Mouse (Mus musculus): ENCODE measurements around the gene Tnfrsf9. TPM values are rescaled to one million over a fixed set of nuclear protein-coding genes. Genes with fewer than 3 reads are reported as not detected.
A peak's percentile ranks its signal among the peaks of the same experiment; 100 is the strongest.
"Not testable (repeated sequence)": the region's sequence is repeated elsewhere in the genome, so short reads cannot be mapped to it uniquely, and the experiment has no call there.

The Tnfrsf9 gene
- total RNA-seq, 4 experiments from 2014 or later: 0.52 to 1.0 (median 0.85) TPM

DNA sequence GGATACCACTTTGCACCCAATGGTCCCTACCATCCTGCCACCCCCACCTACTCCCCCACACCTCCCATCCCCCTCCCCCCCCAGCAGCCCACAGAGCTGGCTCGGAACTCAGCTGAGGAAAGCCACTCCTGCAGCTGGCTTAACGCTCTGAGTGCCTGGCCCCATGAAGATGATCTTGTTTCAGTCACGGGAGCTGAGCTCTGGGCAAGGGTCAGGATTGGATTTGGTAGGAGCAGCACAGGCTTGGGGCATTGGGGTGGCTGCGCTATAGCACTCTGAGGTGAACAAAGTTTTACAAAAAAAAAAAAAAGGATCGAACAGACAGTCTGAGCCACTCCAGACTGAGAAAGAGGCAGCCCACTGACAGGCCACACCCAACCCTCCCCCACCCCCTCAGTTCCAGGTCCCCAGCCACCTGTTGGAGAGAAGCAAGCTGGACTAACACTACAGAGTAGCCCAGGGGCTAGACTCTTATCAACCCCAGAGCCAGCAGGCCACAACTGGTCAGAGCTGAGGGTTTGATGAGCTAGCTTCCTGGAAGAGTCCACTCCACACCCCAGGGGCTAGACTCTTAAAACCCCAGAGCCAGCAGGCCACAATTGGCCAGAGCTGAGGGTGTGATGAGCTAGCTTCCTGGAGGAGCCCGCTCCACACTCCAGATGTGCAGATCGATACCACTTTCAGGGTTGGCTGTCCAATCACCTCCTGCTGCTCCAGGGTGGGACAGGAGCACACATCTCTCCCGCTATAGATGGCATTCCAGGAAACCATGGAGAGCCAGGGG lies 19.5 kb upstream of the Tnfrsf9 start:
- DNase-seq (ENCODE audit: low spot score in 2 of 2): no peak

DNA sequence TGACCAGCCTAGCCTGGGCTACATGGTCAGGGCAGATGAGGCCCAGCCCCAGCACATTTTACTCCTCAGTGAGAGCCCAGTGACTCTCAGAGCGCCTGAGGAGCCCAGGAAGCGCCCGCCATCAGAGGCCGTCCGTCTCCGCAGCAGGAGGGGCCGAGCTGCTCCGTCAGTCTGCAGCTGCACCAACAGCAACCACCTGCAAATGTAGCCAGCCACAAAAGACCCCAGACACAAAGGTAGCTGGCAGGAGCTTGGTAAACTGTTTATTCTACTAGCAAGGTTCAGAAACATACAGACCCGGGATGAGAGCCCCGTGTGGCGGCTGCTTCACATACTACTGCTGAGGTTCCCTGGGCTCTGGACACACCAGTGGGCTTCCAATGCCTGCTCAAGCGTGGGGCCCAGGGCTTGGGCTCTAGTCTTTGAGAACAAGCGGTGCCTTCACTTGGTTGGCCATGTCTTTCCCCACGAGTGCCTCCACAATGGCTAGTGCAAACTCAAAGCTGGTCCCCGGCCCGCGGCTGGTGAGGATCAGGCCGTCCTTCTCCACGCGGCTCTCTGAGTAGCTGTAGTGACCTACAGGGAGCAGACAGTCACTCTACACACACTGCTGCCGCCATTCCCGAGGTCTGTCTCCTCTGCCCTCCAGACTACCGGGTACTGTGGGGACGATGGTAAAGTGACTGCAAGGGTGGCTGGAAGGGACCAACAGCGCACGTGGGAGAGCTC lies 17.3 kb upstream of the Tnfrsf9 start:
- DNase-seq (ENCODE audit: low spot score in 2 of 2): no peak

DNA sequence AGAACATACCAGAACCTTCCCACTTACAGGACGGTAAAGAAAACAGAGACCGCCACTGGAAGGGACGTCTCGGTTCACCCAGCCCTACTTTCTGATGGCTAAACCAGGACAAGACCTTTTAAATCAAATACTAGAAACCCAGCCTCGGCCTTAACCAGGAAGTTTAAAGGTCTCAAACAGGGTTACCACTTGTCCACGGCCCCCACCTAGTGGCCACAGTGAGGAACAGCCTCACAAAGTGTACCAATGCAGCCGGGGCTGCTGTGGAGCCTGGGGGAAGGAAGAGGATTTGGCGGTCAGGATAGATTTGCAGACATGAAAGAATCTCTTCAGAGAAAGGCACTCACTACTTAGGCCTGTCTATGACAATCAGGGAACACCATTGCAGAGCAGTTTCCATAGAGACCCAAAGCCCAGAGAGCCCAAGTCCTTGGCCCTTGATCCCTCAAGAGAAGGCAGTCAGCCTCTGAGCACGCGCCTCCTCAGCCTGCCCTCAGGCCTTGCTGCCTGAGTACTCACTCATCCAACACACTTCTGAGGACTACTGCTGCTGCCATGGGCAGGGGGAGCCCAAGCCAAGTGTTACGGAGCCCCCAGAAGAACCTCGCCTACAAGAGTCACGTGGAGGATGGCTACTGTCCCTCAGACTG lies 15.5 kb upstream of the Tnfrsf9 start:
- DNase-seq (ENCODE audit: low spot score in 2 of 2): peak in 1 of 2 experiments; percentile 55

GRCm38 (mm10) chr4:150900486-150900885 lies 13.9 kb upstream of the Tnfrsf9 start:
- no peak for DNase-seq (ENCODE audit: low spot score in 2 of 2)

GRCm38 (mm10) chr4:150901651-150902050 lies 12.7 kb upstream of the Tnfrsf9 start:
- peak in 1 of 2 experiments; percentile 69 for DNase-seq (ENCODE audit: low spot score in 2 of 2)

DNA sequence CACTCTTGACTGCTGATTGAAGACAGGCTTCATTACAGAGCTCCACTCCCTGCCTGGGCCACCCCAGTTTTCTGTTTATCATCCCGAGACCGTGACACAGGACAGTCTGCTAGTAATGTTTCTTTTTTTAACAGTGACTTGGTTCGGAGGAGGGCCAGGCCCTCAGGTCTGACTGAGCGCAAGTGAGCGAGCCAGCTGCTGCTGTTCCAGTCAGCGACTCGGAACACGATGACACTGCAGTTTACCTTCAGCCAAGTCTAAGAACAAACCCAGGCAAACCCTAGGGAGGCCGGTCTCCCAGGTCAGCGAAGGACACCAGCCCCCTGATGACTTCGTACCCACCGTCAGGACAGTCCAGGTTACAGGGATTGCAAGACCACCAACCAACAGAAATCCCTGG lies 12.3 kb upstream of the Tnfrsf9 start:
- DNase-seq (ENCODE audit: low spot score in 2 of 2): no peak

GRCm38 (mm10) chr4:150903091-150903742 lies 11.1 kb upstream of the Tnfrsf9 start:
- DNase-seq (ENCODE audit: low spot score in 2 of 2): no peak

- DNase-seq (ENCODE audit: low spot score in 2 of 2): no peak
Observed at GRCm38 (mm10) chr4:150907099-150907498, 7.3 kb upstream of the Tnfrsf9 start.

DNA sequence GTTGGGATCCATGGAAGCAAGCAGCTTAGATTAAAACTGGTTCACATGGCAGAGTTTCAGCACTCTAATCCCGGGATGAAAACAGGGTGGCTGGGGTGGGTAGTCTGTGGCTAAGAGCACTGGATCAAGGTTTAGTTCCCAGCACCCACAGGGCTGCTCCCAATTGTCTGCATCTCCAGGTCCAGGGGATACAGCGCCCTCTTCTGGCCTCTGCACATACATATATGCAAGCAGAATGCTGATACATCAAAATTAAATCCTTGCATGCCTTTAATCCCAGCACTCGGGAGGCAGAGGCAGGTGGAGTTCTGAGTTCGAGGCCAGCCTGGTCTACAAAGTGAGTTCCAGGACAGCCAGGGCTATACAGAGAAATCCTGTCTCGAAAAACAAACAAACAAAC lies 5.8 kb upstream of the Tnfrsf9 start:
- not testable (repeated sequence) for DNase-seq (ENCODE audit: low spot score in 2 of 2)

GRCm38 (mm10) chr4:150909451-150910156 lies 4.8 kb upstream of the Tnfrsf9 start:
- peak; percentile 95 to 98 for DNase-seq (ENCODE audit: low spot score in 2 of 2)

DNA sequence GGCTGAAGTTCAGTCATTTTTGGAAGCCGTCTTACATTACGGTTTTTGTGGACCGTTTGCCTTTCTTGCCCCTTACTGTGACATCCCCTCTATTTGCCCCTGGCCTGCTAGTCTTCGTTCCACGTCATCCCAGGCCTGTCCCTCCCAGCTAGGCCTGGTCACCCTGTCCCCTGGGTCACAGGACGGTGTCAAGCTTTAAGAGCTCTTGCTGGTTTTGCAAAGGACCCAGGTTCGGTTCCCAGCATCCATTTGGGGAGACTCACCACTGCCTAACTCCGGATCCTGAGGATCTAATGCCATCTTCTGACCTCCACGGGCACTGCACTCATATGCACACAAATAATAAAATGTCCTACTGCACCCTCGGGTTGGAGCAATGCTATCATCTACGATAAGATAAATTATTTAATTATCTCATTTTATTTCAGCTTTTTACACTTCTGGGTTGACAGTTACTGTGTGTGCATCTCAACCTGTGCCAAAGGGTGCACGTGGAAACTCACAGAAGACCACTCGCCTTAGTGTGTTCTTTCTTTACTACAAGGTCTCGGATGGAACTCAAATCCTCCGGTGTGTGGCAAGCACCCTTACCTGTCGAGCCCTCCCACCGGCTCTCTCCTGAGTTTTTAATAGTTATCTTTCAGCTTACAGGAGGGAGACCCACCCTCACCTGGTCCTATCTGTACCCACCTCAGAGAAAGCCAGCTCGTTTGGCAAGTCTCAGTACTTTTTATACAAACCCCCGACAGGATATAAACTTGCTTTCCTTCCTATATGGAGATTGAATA lies 4.0 kb upstream of the Tnfrsf9 start:
- no peak for DNase-seq (ENCODE audit: low spot score in 2 of 2)

- no peak for DNase-seq (ENCODE audit: low spot score in 2 of 2)
Observed at GRCm38 (mm10) chr4:150913743-150914142, 619 bp upstream of the Tnfrsf9 start.

DNA sequence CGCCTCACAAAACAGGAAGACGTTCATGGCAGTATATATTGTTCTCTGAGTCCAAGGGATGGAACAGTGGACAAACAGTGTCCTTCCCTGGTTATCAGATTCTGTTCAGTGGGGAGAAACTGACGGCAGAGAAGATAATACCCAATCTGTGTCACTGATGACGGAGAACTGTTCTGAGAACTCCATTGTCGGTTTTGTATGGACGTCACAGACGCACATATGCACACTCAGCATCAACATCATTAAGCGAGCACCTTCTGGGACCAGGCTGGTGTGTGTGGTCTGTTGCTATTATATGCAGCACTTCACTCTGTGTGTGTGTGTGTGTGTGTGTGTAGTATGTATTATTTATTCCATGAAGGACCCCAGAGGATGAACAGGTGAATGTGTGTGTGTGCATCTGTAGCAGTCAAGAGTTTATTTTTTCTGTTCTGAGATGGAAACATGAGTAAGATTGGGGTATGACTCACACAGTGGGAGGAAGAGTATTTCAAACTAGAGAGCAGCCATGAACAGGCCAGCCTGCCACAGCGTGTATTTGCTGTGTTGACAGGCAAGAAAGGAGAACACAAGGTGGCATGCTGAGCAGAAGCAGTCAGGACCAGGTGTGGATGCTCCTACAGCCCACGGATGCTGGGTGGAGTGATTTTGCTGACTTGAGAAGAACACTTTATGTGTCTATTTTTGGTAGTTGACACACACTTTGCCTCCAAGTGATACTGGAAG lies 982 bp downstream of the Tnfrsf9 start:
- no peak for DNase-seq (ENCODE audit: low spot score in 2 of 2)

DNA sequence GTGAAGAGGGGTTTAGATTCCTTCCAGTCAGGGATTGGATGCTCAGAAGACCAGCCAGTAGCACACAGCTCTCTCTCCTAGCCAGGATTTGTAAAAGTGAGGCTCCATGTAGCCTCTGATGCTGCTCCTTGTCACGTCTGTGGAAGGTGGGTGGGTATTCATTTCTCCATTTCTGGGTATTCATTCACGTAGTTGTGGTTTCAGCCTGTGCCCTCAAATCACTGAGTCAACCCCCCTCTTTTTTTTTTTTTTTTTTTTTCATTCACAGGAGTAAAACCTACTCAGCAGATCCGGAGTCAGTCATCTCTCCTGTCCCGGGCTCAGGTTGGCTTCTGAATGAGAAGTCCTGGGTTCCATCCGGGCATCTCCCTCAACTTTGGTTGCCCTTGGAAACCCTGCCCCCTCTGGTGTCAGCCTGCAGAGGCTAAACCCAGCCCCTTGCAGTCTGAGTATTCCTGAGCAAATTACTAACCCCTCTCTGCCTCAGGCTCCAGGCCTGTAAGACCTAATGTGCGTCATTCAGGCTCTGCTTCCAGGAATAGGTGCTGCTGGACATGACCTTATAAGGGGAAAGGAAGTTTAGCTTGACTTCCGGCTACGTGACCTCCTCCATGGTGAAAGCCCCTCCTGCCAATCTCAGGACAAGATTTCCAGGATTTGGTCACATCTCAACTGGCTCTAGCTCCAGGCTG lies 3.1 kb downstream of the Tnfrsf9 start:
- no peak for DNase-seq (ENCODE audit: low spot score in 2 of 2)

- DNase-seq (ENCODE audit: low spot score in 2 of 2): no peak
Observed at GRCm38 (mm10) chr4:150921206-150921605, 6.8 kb downstream of the Tnfrsf9 start.

GRCm38 (mm10) chr4:150924308-150924707 lies 9.9 kb downstream of the Tnfrsf9 start:
- no peak for DNase-seq (ENCODE audit: low spot score in 2 of 2)

GRCm38 (mm10) chr4:150924936-150925335 lies 10.6 kb downstream of the Tnfrsf9 start:
- DNase-seq (ENCODE audit: low spot score in 2 of 2): no peak

- DNase-seq (ENCODE audit: low spot score in 2 of 2): no peak
Observed at GRCm38 (mm10) chr4:150925923-150926322, 11.6 kb downstream of the Tnfrsf9 start.
